Mouse (Mus musculus) embryo, embryonic 9.5 days (tissue): Measurements from ENCODE around the gene Zmiz2.
A peak's percentile ranks its signal among the peaks of the same experiment; 100 is the strongest.
"Not testable (repeated sequence)": the region's sequence is repeated elsewhere in the genome, so short reads cannot be mapped to it uniquely, and the experiment has no call there.

Experiments
- DNase-seq: peaks from one replicate; pipeline ENCODE4 v3.0.0-alpha.2; 2017; ENCODE audit errors: extremely low spot score

Zmiz2 gene

DNA sequence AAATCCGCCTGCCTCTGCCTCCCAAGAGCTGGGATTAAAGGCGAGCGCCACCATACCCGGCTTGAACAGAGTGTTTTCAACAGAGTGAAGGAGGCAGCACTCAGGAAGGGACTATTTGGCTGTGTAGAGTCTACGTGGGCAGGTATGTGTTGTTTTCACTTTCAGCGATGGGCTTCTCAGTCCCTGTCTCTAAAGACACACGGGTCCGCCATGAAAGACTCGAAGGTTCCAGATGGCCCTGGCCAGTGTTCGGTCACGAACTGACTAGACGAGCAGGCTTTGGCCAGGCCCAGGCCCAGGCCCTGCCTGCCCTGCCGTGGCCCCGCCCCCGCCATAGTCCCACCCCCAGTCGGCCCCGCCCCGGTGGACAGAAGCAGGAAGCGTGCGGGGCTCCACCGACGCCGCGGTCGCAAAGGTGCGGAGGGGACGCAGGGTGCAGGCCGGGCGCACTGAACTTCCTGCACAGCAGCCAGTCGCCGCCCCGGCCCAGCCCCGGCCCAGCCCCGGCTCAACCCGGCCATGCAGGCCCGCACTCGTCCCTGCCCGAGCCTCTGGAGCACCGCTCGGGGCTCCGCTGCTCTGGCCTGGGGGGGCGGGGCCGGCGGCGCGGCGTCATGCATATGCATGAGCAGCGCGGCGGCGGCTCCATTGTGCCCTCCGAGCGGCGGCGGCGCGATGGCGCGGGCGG lies at the start of gene Zmiz2:
Gene Zmiz2, plus strand, starts transcription at position 349 of the 688 bp plus-strand sequence.
- DNase-seq = peak; percentile 97

DNA sequence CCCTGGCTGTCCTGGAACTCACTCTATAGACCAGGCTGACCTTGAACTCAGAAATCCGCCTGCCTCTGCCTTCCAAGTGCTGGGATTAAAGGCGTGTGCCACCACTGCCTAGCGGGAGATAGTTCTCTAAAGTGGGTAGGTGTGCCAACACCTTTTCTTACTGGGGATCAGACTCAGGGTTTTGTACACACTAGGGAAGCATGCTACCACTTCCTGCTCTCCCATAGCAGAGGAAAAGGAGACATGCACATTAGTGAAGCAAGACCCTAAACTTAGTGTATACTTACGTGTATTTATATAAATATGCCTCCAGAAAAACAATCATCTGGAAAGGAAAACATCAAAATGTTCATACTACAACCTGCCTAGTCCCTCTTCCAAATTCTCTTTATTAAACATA lies 42.9 kb upstream of the Zmiz2 start:
- DNase-seq = no peak

DNA sequence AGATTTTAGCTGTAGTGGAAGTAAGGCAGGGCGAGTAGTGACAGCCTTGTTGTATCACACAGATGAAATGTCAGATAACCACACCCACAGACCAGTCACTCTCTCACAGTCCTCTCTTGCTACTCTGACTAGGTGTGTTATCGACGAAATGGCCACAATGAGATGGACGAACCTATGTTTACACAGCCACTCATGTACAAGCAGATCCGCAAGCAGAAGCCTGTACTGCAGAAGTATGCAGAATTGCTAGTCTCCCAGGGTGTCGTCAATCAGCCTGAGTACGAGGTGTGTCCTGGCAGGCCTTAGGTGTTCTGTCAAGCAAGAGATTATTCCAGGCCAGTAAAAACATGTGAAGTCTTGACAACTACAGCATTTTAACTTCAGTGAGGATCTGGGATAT lies 41.9 kb upstream of the Zmiz2 start:
- DNase-seq = no peak

DNA sequence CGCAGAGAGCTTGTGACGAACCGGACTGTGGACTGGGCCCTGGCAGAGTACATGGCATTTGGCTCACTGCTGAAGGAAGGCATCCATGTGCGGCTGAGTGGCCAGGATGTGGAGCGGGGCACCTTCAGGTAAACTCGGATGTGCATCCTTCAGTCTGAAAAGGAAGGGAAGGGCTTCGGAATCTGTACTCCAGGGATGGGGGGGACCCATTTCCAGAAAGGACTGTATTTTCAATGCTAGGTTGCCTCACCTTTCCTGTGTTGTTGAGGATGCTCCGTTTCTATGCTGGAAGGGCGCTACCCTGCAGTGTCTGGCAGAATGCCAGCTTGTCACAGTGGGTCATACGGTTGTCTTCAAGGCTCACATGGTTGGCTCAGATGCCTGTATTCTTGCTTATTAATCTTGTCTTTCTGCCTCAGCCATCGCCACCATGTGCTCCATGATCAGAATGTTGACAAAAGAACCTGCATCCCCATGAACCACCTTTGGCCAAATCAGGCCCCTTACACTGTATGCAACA lies 40.1 kb upstream of the Zmiz2 start:
- no peak for DNase-seq

DNA sequence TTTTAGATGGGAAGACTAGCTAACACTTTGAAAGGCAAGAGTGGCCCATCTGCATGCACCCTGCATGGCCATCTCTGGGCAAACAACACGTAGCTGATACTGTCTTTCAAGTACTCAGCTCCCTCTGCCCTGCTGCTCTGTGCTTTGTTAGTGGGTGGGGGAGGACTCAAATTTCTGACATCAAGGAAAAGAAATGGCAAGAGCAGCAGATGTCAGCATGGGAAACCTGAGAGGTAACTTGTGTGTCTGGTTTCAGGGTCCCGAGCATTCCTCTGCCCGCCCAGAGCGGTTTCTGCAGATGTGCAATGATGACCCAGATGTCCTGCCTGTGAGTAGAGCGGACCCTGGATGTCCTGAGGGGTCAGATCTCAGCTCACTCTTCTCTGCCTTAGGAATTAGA lies 39.3 kb upstream of the Zmiz2 start:
- DNase-seq = no peak

DNA sequence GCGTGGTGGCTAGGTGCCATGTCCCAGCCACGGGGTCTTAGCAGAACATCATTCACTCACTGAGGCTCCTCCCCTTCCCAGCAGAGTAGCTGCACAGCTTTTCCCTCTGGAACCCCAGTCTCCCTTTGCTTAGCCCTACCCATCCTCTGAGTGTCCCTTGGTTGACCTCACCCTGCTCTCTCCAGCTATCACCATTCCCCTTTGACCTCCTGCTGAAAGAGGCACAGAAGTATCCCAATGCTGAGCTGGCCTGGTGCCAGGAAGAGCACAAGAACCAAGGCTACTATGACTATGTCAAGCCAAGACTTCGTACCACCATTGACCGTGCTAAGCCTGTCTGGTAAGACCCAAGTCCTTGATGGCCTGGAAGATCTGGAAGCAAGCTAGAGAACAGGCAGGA lies 33.8 kb upstream of the Zmiz2 start:
- DNase-seq = no peak

DNA sequence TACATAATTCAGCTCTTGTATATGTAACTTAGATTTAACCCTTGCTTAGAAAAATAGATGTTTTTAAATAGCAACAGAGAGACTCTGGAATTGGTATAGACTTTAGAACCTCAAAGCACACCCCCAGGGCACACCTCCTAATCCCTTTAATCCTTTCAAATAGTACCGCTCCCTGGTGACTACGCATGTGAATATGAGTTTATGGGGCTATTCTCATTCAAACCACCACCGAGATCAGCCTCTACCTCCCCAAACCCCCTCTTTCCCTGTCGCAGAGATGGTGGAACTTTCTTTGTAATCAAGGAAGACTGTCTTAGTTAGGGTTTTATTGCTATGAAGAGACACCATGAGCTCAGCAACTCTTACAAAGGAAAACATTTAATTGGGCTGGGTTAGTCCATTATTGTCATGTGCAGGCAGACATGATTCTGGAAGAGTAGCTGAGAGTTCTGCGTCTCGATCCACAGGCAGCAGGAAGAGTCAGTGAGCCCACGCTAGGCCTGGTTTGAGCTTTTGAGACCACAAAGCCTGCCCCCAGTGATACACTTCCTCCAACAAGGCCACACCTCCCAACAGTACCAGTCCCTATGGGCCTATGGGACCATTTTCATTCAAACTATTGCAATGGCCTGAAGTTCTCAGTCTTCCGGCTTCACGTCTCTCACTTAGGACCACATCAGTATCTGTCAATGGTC lies 24.1 kb upstream of the Zmiz2 start:
- no peak for DNase-seq

DNA sequence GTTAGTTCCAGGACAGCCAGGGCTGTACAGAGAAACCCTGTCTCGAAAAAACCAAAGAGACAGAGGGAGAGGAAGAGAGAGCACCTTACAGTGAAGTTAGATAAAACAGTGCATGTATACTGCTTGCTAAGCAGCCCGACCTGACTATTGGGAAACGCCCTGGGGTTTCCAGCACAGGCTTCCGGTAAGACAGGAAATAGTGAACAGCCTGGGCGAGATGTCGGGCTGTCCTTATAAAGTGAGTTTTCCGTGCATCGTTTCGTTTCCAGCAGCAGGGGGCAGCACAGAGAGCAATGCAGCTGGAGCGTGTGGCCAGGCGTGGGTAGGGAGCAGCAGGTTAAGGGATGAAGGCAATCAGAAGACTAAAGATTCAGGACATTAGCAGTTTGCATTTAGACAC lies 23.0 kb upstream of the Zmiz2 start:
- DNase-seq = peak; percentile 79

DNA sequence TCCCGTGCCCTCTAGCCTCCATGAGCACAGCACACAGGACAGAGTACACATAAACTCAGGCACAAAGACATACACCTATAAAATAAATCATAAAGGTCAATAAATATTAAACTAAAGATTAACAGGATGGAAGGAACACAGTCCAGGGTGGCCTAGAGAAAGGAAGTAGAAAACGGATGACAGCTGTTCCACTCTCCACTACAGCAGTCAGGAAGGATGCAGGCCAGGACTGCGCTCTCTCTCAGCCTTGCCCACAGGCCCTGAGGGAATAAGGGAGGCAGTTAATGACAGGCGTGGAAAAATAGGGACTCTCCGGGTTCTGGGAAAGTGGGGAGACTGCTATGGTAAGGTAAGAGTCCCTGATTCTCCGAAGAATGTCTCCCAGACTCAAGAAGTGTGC lies 22.4 kb upstream of the Zmiz2 start:
- no peak for DNase-seq

DNA sequence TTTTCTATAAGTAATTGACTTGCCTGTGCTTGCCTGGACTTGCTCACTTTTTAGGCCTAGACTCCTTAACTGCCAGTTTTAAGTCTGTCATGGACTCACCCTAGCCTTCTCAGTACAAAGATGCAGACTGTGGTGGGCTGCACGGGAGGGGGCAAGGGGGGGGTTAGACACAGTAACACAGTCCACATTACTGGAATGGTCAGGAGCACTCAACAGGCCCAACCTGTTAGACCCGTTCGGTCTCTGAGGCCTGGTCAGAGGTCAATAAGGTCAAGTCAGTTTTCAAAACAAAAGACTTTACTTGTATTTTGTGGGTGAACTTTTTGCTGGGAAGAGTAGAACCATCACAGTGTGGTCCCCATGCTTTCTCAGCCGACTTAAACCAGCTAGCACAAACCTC lies 21.7 kb upstream of the Zmiz2 start:
- DNase-seq = peak; percentile 37

DNA sequence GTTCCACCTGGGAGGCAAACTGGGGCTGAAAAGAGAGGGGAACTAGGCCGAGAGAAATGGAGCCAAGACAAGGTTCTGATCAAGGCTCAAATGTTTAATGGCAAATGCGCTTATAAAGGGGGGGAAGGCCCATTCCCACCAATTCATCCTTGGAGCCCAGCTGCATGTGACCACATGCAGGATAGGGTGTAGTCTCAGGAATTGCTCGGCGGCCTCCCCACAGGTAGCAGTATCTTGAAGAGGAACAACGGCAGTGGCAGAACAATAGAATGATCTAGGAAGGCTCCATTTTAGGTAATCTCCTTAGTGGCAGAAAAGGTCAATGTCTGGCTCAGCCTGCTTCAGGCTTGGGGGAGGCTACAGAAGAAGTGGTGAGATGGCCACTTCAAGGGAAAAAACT lies 20.9 kb upstream of the Zmiz2 start:
- not testable (repeated sequence) for DNase-seq

DNA sequence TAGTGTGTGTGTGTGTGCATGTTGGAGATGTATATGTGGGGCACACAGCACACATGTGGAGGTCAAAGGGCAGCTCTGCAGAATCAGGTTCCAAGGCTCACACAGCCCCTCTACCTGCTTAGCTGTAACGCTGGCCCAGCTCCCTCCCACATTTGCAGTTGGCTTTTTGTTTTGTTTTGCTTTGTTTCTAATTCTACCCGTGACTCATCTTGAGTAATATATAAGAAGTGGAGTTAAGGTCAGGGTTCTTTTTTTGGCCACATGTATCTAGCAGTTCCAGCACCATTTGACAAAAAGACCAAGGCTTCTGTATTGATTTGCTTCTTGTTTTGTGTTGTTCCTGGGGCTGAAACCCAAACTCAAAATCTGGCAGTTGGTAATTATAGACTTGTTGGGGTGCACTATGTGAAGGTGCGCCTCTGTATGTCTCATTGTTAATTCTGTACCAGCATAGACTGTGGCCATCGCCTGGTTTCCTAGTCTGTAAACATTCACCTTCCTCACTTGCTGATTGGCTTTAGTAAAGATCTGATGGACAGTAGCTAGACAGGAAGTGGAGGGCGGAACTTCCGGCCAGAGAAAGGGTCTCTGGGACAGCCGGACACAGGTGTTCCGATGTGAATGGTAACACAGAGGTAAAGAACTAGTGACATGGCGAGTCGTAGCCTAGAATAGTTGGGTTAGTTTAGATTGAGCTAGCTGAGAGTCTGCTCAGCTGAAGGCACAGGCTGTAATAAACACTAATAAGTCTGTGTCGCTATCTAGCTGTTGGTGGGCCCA lies 17.3 kb upstream of the Zmiz2 start:
- no peak for DNase-seq

DNA sequence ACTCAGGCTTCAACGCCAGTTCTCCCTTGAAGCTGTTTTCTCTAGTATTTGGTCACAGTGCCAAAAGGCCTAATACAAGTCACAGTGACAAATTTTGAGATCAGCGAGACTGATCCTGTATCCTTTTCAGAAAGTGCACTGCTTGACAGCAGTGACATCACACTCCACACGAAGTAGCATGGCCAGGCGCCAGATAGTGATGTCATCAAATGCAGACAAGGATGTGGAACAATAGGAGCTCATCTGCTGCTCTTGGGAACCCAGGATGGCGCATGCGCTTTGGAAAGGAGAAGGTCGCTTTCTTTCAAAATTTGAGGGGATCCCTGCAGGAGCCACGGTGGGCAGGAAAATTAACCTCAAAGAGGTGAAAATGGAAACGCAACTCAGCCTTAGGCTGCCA lies 16.1 kb upstream of the Zmiz2 start:
- DNase-seq = no peak

DNA sequence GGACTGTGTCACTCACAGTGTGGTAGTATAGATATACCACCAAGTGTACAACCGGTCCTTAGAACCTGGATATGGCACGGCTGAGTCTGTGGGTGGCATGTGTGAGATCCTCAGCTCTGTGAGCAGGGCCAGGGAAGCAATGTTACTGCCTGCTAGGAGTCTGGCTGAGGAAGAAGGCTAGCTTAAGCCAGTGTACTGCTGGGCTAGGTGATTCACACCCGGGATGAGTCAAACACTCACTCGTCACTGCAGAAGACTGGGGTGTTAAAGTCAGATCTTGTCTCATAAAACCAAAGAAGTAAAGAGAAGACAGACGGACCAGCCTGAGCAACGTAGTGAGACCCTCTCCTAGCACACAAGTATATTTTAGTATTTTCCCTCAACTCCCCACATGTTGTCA lies 8.0 kb upstream of the Zmiz2 start:
- no peak for DNase-seq

DNA sequence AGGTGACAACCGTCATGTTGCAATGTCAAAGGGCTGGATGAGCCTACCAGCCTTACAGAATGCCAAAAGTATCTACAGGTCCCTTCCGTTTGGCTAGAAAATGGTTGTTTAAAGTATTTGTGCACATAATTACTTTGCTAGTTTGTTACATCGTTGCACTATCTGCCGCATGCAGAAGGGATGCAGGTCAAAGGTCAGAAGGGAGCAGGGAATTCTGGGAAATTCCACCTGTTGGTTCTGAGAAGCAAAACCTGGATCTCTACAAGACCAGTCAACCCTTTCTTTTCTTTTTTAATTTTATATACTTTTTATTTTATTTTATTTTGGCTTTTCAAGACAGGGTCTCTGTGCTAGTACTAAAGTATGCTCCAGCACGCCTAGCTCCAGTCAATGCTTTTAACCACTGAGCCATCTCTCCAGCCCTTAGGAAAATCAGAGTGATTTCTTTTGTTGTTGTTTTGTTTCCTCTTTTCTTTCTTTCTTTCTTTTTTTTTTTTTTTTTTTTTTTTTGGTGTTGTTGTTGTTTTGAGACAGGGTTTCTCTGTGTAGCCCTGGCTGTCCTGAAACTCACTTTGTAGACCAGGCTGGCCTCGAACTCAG lies 648 bp upstream of the Zmiz2 start:
- no peak for DNase-seq

DNA sequence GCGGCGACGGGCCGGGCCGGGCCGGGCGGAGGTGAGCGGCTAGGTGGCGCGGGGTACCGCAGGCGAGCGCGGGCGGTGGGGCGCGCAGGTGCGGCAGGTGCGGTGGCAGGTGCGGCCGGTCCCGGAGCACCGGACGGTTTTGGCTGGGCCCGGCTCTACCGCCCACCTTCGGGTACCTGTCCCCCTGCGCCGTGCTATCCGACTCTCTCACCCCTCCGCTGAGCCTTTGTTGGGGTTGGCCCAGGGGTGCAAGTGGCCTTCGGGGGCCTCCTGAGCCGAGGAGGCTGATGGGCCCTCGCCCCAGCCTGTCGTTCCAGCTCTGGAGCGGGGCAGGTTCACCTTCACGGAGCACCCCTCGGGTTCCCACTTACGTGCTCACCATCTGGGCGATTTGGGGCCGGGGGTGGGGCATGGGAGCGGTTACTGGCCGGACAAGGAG lies 628 bp downstream of the Zmiz2 start:
- peak; percentile 22 for DNase-seq

DNA sequence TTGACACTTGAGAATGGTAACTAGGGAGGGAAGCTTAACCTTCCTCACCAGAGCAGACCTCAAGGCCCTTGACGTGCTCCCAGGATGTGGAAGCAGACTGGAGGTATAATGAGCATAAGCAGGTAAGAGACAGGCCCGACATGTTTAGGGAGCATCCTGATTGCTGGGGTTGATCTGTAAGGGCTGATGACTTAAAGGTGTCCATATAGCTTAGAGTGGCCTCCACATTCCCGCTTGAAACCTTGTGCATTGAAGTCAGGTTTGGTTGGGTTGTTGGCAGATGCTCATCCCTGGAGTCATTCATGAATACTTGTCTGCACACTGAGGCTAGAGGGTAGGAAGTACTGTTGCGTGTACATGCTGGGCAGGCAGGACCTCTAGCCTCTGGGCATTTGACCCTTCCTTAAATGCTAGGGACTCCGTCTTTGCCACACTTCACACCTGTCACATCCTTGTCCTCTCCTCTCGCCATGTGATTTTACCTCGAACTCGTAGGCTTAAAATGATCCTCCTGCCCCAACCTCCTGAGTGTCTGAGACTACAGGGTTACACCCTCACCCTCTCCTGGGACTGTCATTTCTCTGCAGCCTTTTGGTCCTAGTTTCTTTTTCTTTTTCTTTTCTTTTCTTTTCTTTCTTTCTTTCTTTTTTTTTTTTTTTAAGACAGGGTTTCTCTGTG lies 1.6 kb downstream of the Zmiz2 start:
- DNase-seq = no peak

DNA sequence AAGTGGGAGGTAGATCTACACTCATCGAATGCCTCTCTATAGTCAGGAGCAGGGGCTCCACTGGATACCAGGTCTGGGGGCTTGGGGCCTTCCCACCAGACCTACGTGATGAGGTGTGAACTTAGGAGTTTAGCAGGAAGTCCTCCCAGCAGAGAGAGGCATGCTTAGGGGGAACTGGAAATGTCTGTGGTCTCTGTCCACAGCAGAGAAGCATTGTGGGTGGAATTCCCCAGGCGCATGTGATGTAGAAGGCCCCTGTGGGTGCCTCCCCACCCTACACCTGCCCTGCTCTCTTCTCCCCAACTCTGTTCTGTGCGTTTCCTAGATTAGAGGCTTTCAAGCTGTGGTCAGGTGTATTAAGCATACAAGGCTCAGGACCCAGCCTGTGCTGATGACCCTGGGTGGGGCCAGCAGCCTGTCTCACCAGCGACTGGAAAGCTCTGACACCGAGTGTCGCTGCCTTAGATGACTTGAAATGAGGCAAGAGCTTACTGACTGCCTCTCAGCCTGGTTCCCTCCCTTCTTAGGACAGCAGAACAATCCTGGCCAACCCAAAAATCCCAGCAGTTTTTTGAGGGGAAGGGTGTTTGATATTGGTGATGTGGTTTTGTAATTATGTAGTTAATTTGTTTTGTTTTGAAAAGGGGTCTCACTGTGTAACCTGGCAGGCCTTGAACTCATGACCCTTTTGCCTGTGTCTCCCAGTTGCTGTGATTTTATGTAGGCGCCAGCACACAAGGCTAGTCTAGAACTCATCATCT lies 2.8 kb downstream of the Zmiz2 start:
- no peak for DNase-seq

DNA sequence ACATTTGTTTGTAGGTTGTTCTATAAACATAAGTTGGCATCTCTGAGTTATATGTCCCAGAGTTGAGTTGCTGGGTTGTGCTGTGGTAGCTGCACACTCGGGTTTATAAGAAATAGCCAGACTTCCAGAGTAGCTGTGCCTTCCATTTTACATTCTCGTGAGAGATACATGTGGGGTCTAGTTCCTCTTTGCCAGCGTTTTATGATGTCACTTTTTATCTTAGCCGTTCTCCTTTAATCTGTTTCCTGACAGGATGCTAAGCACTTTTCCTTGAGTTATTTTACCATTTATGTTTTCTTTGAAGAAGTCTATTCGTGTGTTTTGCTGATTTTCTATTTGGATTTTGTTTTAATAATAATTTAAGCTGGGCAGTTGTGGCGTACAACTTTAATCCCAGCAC lies 4.0 kb downstream of the Zmiz2 start:
- DNase-seq = no peak

DNA sequence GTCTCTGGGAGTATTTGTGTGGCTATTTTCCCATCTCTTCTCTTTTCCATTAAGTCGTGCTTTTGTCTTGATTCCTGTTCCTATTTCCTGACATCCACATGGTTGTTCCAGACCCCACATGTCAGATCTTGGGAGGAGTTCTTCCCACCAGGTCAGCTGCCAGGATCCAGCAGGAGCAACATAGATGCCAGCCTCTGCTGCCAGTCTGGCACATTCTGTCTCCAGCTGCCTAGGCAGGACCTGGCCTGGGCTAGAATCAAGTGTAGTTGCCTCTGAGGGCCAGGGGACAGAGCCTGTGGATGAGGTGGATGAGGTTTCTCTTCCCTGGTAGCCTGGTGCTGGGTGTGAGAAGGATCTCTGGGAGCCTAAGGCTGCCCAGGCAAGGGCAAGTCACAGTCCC lies 5.0 kb downstream of the Zmiz2 start:
- no peak for DNase-seq

DNA sequence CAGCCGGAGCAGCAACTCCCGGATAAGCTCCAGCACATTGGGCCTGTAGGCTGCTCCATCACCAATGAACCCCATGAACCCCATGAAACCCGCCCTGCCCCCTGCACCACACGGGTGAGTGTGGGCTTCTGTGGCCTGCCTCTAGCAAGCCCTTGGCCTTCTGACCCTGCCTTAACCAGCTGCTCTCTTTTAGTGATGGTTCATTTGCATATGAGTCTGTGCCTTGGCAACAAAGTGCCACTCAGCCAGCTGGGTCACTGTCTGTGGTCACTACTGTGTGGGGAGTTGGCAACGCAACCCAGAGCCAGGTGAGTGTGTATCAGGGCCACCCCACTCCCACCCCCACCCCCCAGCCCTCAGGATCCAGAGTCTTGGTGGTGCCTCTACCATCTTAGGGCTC lies 6.7 kb downstream of the Zmiz2 start:
- no peak for DNase-seq
